Mouse (Mus musculus) MEL (cell line): Measurements from ENCODE around the gene Slc7a4. TPM values are rescaled to one million over a fixed set of nuclear protein-coding genes. Genes with fewer than 3 reads are reported as not detected.
A peak's percentile ranks its signal among the peaks of the same experiment; 100 is the strongest.

Experiments used
- DNase-seq: peaks from one replicate; pipeline ENCODE4 v3.0.0; 2011; ENCODE audit warnings: low read depth, low spot score
- H3K27ac ChIP-seq: 2 replicates; pipeline ENCODE4 v1.5.1; 2012; ENCODE audit warnings: low read depth, mild to moderate bottlenecking, control low read depth, low read length, moderate library complexity; ENCODE audit not compliant: control insufficient read depth
- H3K27me3 ChIP-seq, 2 experiments: fragments of 150-350 bp in 1 of 2; sonication (generic) in 1 of 2; 2 replicates each; pipeline ENCODE4 v1.6.1; 2012; ENCODE audit warnings: low read length in 2 of 2, mild to moderate bottlenecking in 2 of 2, improper control_type of control experiment in 1 of 2, moderate library complexity in 1 of 2; ENCODE audit not compliant: insufficient read depth in 2 of 2, control insufficient read depth in 1 of 2
- H3K36me3 ChIP-seq, 2 experiments: 2 replicates each; pipeline ENCODE4 v1.6.1; 2012 to 2014; ENCODE audit warnings: low read length in 2 of 2, improper control_type of control experiment in 1 of 2, inconsistent platforms in 1 of 2, mild to moderate bottlenecking in 1 of 2; ENCODE audit not compliant: insufficient read depth in 2 of 2, control insufficient read depth in 1 of 2
- H3K4me1 ChIP-seq, 2 experiments: fragments of 150-350 bp in 1 of 2; sonication (generic) in 1 of 2; 2 replicates each; pipeline ENCODE4 v1.6.1; 2012; ENCODE audit warnings: low read length in 2 of 2, improper control_type of control experiment in 1 of 2, mild to moderate bottlenecking in 1 of 2; ENCODE audit not compliant: insufficient read depth in 2 of 2, control insufficient read depth in 1 of 2
- H3K4me3 ChIP-seq, 2 experiments: fragments of 150-350 bp in 1 of 2; sonication (generic) in 1 of 2; 2 replicates each; pipeline ENCODE4 v1.5.1; 2012; ENCODE audit warnings: low read depth in 2 of 2, low read length in 2 of 2, mild to moderate bottlenecking in 2 of 2, moderate library complexity in 2 of 2, control low read depth in 1 of 2, improper control_type of control experiment in 1 of 2; ENCODE audit not compliant: control insufficient read depth in 1 of 2, insufficient read depth in 1 of 2
- H3K79me2 ChIP-seq: 2 replicates; pipeline ENCODE4 v1.6.1; 2012; ENCODE audit warnings: mild to moderate bottlenecking, low read length, moderate library complexity; ENCODE audit not compliant: control insufficient read depth, poor library complexity, insufficient read depth
- H3K9ac ChIP-seq: 2 replicates; pipeline ENCODE4 v1.6.1; 2012; ENCODE audit warnings: low read depth, mild to moderate bottlenecking, control low read depth, low read length, moderate library complexity; ENCODE audit not compliant: control insufficient read depth, poor library complexity, severe bottlenecking
- H3K9me3 ChIP-seq: fragments of 150-350 bp; sonication (generic); replicated peaks from 2 replicates; pipeline ENCODE4 v1.6.1; 2012; ENCODE audit warnings: mild to moderate bottlenecking, low read length, improper control_type of control experiment, moderate library complexity; ENCODE audit not compliant: insufficient read depth
- CTCF ChIP-seq, 3 experiments: IDR thresholded peaks in 2 of 3; conservative IDR thresholded peaks in 1 of 3; 2 replicates each; pipeline ENCODE4 v1.5.1; 2011 to 2012; ENCODE audit warnings: low read length in 3 of 3, low read depth in 2 of 3, mild to moderate bottlenecking in 2 of 3, improper control_type of control experiment in 1 of 3, inconsistent platforms in 1 of 3, mixed read lengths in 1 of 3, moderate library complexity in 1 of 3; ENCODE audit not compliant: control insufficient read depth in 1 of 3, insufficient read depth in 1 of 3, poor library complexity in 1 of 3, severe bottlenecking in 1 of 3
- EP300 ChIP-seq, 2 experiments: IDR thresholded peaks; 2 replicates each; pipeline ENCODE4 v1.6.1; 2011; ENCODE audit warnings: improper control_type of control experiment in 2 of 2, low read length in 2 of 2, low read depth in 1 of 2, mild to moderate bottlenecking in 1 of 2
- ETS1 ChIP-seq: IDR thresholded peaks from 2 replicates; pipeline ENCODE4 v1.6.1; 2012; ENCODE audit warnings: low read depth, mild to moderate bottlenecking, inconsistent platforms, low read length, improper control_type of control experiment, moderate library complexity
- JUND ChIP-seq: IDR thresholded peaks from 2 replicates; pipeline ENCODE4 v1.6.1; 2011; ENCODE audit warnings: low read depth, mild to moderate bottlenecking, improper control_type of control experiment, low read length
- MEF2A ChIP-seq: IDR thresholded peaks from 2 replicates; pipeline ENCODE4 v1.6.1; 2014; ENCODE audit warnings: low read depth, mild to moderate bottlenecking, inconsistent platforms, low read length, improper control_type of control experiment; ENCODE audit not compliant: poor library complexity, insufficient replicate concordance, severe bottlenecking; ENCODE audit errors: extremely low read depth
- NRF1 ChIP-seq: IDR thresholded peaks from 2 replicates; pipeline ENCODE4 v1.6.1; 2014; ENCODE audit warnings: low read depth, mild to moderate bottlenecking, inconsistent platforms, low read length, improper control_type of control experiment, moderate library complexity; ENCODE audit not compliant: poor library complexity, insufficient read depth, severe bottlenecking
- POLR2A ChIP-seq, 2 experiments: IDR thresholded peaks; 2 replicates each; pipeline ENCODE4 v1.6.1; 2011 to 2012; ENCODE audit warnings: low read length in 2 of 2, mild to moderate bottlenecking in 2 of 2, control low read depth in 1 of 2, improper control_type of control experiment in 1 of 2, low read depth in 1 of 2, moderate library complexity in 1 of 2; ENCODE audit not compliant: control insufficient read depth in 1 of 2, insufficient read depth in 1 of 2, poor library complexity in 1 of 2
- RAD21 ChIP-seq: IDR thresholded peaks from 2 replicates; pipeline ENCODE4 v1.6.1; 2011; ENCODE audit warnings: mild to moderate bottlenecking, low read depth, low read length, improper control_type of control experiment
- TBP ChIP-seq: IDR thresholded peaks from 2 replicates; pipeline ENCODE4 v1.8.0; 2011; ENCODE audit warnings: low read depth, low read length, improper control_type of control experiment
- TCF12 ChIP-seq: IDR thresholded peaks from 2 replicates; pipeline ENCODE4 v1.6.1; 2014; ENCODE audit warnings: low read depth, mild to moderate bottlenecking, inconsistent platforms, low read length, improper control_type of control experiment, moderate library complexity
- ZMIZ1 ChIP-seq: IDR thresholded peaks from 2 replicates; pipeline ENCODE4 v1.6.1; 2012; ENCODE audit warnings: low read depth, mild to moderate bottlenecking, inconsistent platforms, low read length, improper control_type of control experiment, moderate library complexity
- ZNF384 ChIP-seq: IDR thresholded peaks from 2 replicates; pipeline ENCODE4 v1.6.1; 2012; ENCODE audit warnings: low read depth, mild to moderate bottlenecking, inconsistent platforms, low read length, improper control_type of control experiment
- polyA plus RNA-seq, 2 experiments: library from polyadenylated mRNA; stranded (reverse) in 1 of 2; unstranded in 1 of 2; fragments of >175 nt in 1 of 2; fragments of >200 nt in 1 of 2; gene quantifications; 2 replicates each; pipeline versions ENCODE4 v1.2.1 to v1.2.4; 2012; ENCODE audit warnings: low replicate concordance in 2 of 2, low read depth in 1 of 2; ENCODE audit not compliant: insufficient read length in 2 of 2, insufficient read depth in 1 of 2, missing spikeins in 1 of 2
- total RNA-seq: library from RNA; depleted of rRNA; stranded (reverse); fragments of 300-350 nt; gene quantifications from 2 replicates; pipeline ENCODE4 v1.2.3, GENCODE M21; 2012

The Slc7a4 gene
- total and polyA plus RNA-seq, 3 experiments, result 23.1 to 23.6 TPM; not detected in 1

DNA sequence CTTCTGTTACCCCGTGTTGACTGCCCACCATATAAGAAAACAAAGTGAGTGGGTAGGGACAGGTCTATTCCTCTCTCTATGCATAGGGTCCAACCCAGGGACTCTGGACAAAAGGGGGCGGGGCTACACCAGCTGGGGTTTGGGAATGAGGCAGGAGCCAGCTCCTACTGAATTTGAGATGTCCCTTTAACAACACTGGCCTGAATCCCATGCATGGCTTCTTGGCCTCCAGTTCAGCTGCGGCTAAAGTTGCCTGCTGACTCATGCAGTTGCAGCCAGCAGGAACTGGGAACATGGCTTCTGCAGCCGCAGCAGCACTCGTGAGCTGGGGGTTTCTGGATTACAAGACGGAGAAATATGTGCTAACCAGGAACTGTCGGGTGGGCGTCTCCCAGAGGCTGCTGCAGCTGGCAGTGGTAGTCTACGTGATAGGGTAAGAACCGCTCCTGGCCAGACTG lies 21.2 kb downstream of the Slc7a4 start, which contains the start of gene P2rx6:
P2rx6 (plus strand) TSS at position 135 of the 458 bp plus-strand sequence.
- no peaks in the 10 kb centered on the region for H3K9me3 ChIP-seq
- TF ChIP-seq NRF1, result no peak
- no peak for TF ChIP-seq TCF12
- peak; percentile 30 for DNase-seq
- H3K4me1 ChIP-seq, result 0 out of 4 replicates have a peak, but pooled peaks cover 0 to 9% of the 10 kb centered on the region in 2 experiments
- H3K9ac ChIP-seq, result no peak within 1 kb of the TSS
- no peaks in the 10 kb centered on the region for H3K36me3 ChIP-seq
- no peaks in the 10 kb centered on the region for H3K79me2 ChIP-seq
- no peak within 1 kb of the TSS for H3K27ac ChIP-seq
- H3K27me3 ChIP-seq, result peaks cover 0 to 3% of the 10 kb centered on the region in 2 experiments; a peak in 1 of 4 replicates
- H3K4me3 ChIP-seq, result no peak within 1 kb of the TSS

DNA sequence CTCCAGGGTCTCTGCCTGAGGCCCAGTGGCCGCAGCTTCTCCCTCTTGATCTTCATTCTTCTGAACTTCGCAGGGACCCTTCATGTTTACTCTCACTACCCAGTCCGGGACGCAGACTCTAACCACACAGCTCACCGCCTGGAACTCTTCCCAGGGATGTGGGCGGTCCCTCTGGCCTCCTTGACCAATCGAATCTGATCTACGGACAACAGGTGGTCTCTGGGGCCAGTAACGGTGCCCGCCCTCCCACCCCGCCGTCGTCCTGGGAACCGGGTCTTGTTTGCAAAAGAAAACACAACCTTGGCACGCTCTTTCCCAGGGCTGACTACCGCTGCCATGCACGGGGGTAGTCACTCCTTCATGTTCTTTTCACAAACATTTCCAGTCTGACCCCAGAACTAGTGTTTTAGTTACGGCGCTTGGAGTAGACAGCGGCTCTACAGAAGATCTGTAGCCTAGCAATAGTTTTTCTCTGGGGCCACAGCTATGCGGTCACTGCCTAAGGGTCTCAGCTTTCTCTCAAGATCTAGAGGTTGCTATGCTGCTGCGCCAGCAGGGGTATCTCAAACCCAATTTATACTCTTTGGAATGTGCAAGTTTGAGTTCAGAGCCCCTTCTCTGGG lies 21.8 kb downstream of the Slc7a4 start, which contains the start of gene Lrrc74b:
Lrrc74b (minus strand) TSS at position 120 of the 623 bp plus-strand sequence.
- Histone ChIP-seq H3K9me3 (no peaks in the 10 kb centered on the region), H3K27me3 (peaks cover 0 to 3% of the 10 kb centered on the region in 2 experiments; a peak in 1 of 4 replicates), H3K4me3 (no peak within 1 kb of the TSS), H3K36me3 (no peaks in the 10 kb centered on the region), H3K4me1 (0 out of 4 replicates have a peak, but pooled peaks cover 0 to 13% of the 10 kb centered on the region in 2 experiments), H3K27ac (no peak within 1 kb of the TSS), H3K79me2 (no peaks in the 10 kb centered on the region), H3K9ac (no peak within 1 kb of the TSS)
- no peak for DNase-seq
- TF ChIP-seq ZMIZ1, result no peak
- no peak for TF ChIP-seq ETS1
- no peak for TF ChIP-seq JUND
- no peak for TF ChIP-seq ZNF384
- no peak for TF ChIP-seq EP300 (IDR thresholded peaks at IDR 0.05; ENCODE audit: low read depth in 1 of 2, low read length in 2 of 2)
- TF ChIP-seq RAD21, result no peak

DNA sequence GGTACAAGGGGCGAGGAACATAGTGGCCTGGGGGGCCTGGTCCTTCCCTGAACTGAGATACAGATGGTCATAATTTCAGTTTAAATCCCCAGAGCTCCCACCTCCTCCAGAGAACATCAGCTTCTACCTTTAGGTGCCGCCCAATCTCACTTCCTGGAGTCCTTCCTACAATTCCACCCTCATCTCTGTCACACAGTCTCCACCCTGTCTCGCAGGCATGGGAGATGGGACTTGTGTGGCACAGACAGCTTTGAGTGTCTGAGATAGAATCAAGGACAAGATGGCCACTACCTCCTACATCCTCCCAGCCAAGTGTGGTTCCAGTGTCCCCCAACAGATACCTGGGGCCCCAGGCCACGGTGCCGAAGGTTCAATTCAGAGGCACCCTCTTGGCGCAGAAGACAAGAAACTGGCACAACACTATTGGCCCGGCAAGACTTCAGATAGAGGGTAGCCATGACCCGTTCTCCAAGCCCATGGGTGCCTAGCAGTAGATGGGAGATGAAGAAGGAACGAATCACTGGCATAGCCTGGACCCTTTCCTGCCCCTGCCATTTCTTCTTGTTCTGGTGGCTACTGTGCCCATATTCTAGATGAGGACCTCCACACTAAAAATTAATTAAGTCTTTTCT lies 23.5 kb downstream of the Slc7a4 start:
- no peak for DNase-seq
- Histone ChIP-seq H3K36me3 (peaks cover 0 to 8% of the 10 kb centered on the region in 2 experiments; a peak in 2 of 4 replicates), H3K27ac (no peak overlapping the region), H3K9me3 (no peaks in the 10 kb centered on the region), H3K27me3 (peaks cover 0 to 3% of the 10 kb centered on the region in 2 experiments; a peak in 1 of 4 replicates), H3K4me1 (peaks cover 6 to 26% of the 10 kb centered on the region in 2 experiments), H3K79me2 (no peaks in the 10 kb centered on the region), H3K9ac (no peak overlapping the region; the same call in 1 of the 2 replicates), H3K4me3 (no peak overlapping the region)
- TF ChIP-seq CTCF (IDR thresholded peaks at IDR 0.05 in 2 of 3, conservative IDR thresholded peaks at IDR 0.05 in 1 of 3; ENCODE audit: control insufficient read depth in 1 of 3, insufficient read depth in 1 of 3, low read depth in 2 of 3, low read length in 3 of 3, poor library complexity in 1 of 3, severe bottlenecking in 1 of 3) (no peak), TBP (peak; percentile 2; the same call in 1 of the 2 replicates), MEF2A (no peak), POLR2A (IDR thresholded peaks at IDR 0.05; ENCODE audit: control insufficient read depth in 1 of 2, insufficient read depth in 1 of 2, low read depth in 1 of 2, low read length in 2 of 2, poor library complexity in 1 of 2) (0 out of 4 replicates have a peak, but pooled peaks of 1 of the 2 experiments have one; percentile 0)
